Mouse (Mus musculus) liver, adult 2 months (tissue): ENCODE data around the gene Nsl1. TPM values are rescaled to one million over a fixed set of nuclear protein-coding genes. Genes with fewer than 3 reads are reported as not detected.

ENCODE experiments used
- DNase-seq: peaks from one replicate; pipeline ENCODE4 v3.0.0-alpha.2; 2011; ENCODE audit warnings: low read depth, low spot score; ENCODE audit errors: extremely low read depth
- H3K27ac ChIP-seq: fragments of 200-500 bp; replicated peaks from 2 replicates; pipeline ENCODE4 v1.5.1; 2012; ENCODE audit warnings: low read depth, mild to moderate bottlenecking, control low read depth, inconsistent platforms, low read length; ENCODE audit not compliant: insufficient read depth
- H3K27me3 ChIP-seq: fragments of 200-500 bp; 2 replicates; pipeline ENCODE4 v1.6.1; 2012; ENCODE audit warnings: mild to moderate bottlenecking, moderate library complexity, low read length, inconsistent platforms; ENCODE audit not compliant: control insufficient read depth, insufficient read depth
- H3K36me3 ChIP-seq: fragments of 200-500 bp; 2 replicates; pipeline ENCODE4 v1.6.1; 2012; ENCODE audit warnings: low read length, inconsistent platforms; ENCODE audit not compliant: control insufficient read depth, insufficient read depth
- H3K4me1 ChIP-seq: fragments of 200-500 bp; 2 replicates; pipeline ENCODE4 v1.6.1; 2011; ENCODE audit warnings: low read length; ENCODE audit not compliant: control insufficient read depth, insufficient read depth
- H3K4me3 ChIP-seq: fragments of 200-500 bp; 2 replicates; pipeline ENCODE4 v1.5.1; 2011; ENCODE audit warnings: low read depth, mild to moderate bottlenecking, control low read depth, low read length, moderate library complexity; ENCODE audit not compliant: insufficient read depth
- H3K79me2 ChIP-seq: fragments of 200-500 bp; 2 replicates; pipeline ENCODE4 v1.6.1; 2012; ENCODE audit warnings: inconsistent platforms, mild to moderate bottlenecking, low read length, moderate library complexity; ENCODE audit not compliant: control insufficient read depth, insufficient read depth
- H3K9ac ChIP-seq: fragments of 200-500 bp; 2 replicates; pipeline ENCODE4 v1.6.1; 2012; ENCODE audit warnings: low read depth, mild to moderate bottlenecking, control low read depth, inconsistent platforms, low read length
- CTCF ChIP-seq: fragments of 200-500 bp; IDR thresholded peaks from 2 replicates; pipeline ENCODE4 v1.5.1; 2011; ENCODE audit warnings: low read depth, low read length, control low read depth
- POLR2A ChIP-seq: fragments of 200-500 bp; IDR thresholded peaks from 2 replicates; pipeline ENCODE4 v1.6.1; 2011; ENCODE audit warnings: low read length, control low read depth; ENCODE audit not compliant: insufficient read depth; ENCODE audit errors: extremely low read depth
- WGBS: fragments of 180-500 bp; shearing (Covaris S2); methylation state at CpG from one replicate; pipeline ENCODE4 v1.1.7; 2018; 5-methylcytosine and 5-hydroxymethylcytosine counted together
- polyA plus RNA-seq: library from polyadenylated mRNA; depleted of rRNA; stranded (reverse); fragments of >200 nt; gene quantifications from 2 replicates; pipeline ENCODE4 v1.2.3, GENCODE M21; 2012
- total RNA-seq: library from RNA; depleted of rRNA; stranded (reverse); fragments of >200 nt; gene quantifications from 2 replicates; pipeline ENCODE4 v1.2.3, GENCODE M21; 2014

The Nsl1 gene
- total and polyA plus RNA-seq, 2 experiments = 0.11 to 0.46 TPM

- no peak overlapping the region for H3K9ac ChIP-seq
- no peak overlapping the region for H3K27ac ChIP-seq
- no peak for DNase-seq
- WGBS = 98% methylated on average over 2 of the region's 2 CpGs
- no peak overlapping the region for H3K4me3 ChIP-seq
- no peaks in the 10 kb centered on the region for H3K27me3 ChIP-seq
- peaks cover 2% of the 10 kb centered on the region; the same call in 1 of the 2 replicates for H3K36me3 ChIP-seq
- no peaks in the 10 kb centered on the region for H3K79me2 ChIP-seq
- H3K4me1 ChIP-seq = no peaks in the 10 kb centered on the region
- TF ChIP-seq POLR2A (no peak), CTCF (no peak)
Measured at GRCm38 (mm10) chr1:191045264-191045663, 17.5 kb upstream of the Nsl1 start.

GRCm38 (mm10) chr1:191046231-191046824 lies 16.5 kb upstream of the Nsl1 start:
- no peak for DNase-seq
- 90% methylated on average over 7 of the region's 7 CpGs for WGBS
- H3K36me3 ChIP-seq = peaks cover 2% of the 10 kb centered on the region; the same call in 1 of the 2 replicates
- H3K4me3 ChIP-seq = no peak overlapping the region
- H3K27ac ChIP-seq = no peak overlapping the region
- H3K4me1 ChIP-seq = no peaks in the 10 kb centered on the region
- no peak overlapping the region for H3K9ac ChIP-seq
- no peaks in the 10 kb centered on the region for H3K79me2 ChIP-seq
- TF ChIP-seq CTCF (no peak), POLR2A (no peak)
- no peaks in the 10 kb centered on the region for H3K27me3 ChIP-seq

- no peak for DNase-seq
- no peaks in the 10 kb centered on the region for H3K79me2 ChIP-seq
- H3K4me3 ChIP-seq = no peak overlapping the region
- WGBS = 94% methylated on average over 3 of the region's 3 CpGs
- no peak for TF ChIP-seq CTCF
- no peak for TF ChIP-seq POLR2A
- H3K9ac ChIP-seq = no peak overlapping the region
- peaks cover 5% of the 10 kb centered on the region; the same call in 1 of the 2 replicates for H3K36me3 ChIP-seq
- H3K27ac ChIP-seq = no peak overlapping the region
- no peaks in the 10 kb centered on the region for H3K27me3 ChIP-seq
- H3K4me1 ChIP-seq = no peaks in the 10 kb centered on the region
Measured at GRCm38 (mm10) chr1:191053555-191053954, 9.3 kb upstream of the Nsl1 start.

GRCm38 (mm10) chr1:191054870-191055532 lies 7.8 kb upstream of the Nsl1 start:
- no peak overlapping the region for H3K27ac ChIP-seq
- DNase-seq = no peak

GRCm38 (mm10) chr1:191055533-191055873 lies 7.3 kb upstream of the Nsl1 start:
- WGBS = 82% methylated on average over 2 of the region's 2 CpGs
- peaks cover 5% of the 10 kb centered on the region; the same call in 1 of the 2 replicates for H3K36me3 ChIP-seq
- no peaks in the 10 kb centered on the region for H3K4me1 ChIP-seq
- DNase-seq = no peak
- no peaks in the 10 kb centered on the region for H3K79me2 ChIP-seq
- H3K4me3 ChIP-seq = no peak overlapping the region
- H3K9ac ChIP-seq = no peak overlapping the region
- no peaks in the 10 kb centered on the region for H3K27me3 ChIP-seq
- no peak overlapping the region for H3K27ac ChIP-seq
- TF ChIP-seq POLR2A (no peak), CTCF (no peak)

More at GRCm38 (mm10) chr1:191054870-191055532, 7.8 kb upstream of the Nsl1 start:
- Histone ChIP-seq H3K27me3 (no peaks in the 10 kb centered on the region), H3K9ac (no peak overlapping the region), H3K4me3 (no peak overlapping the region), H3K79me2 (no peaks in the 10 kb centered on the region), H3K36me3 (peaks cover 5% of the 10 kb centered on the region; the same call in 1 of the 2 replicates), H3K4me1 (no peaks in the 10 kb centered on the region)
- TF ChIP-seq POLR2A = no peak
- TF ChIP-seq CTCF = no peak
- 79% methylated on average over 8 of the region's 8 CpGs for WGBS

- 80% methylated on average over 3 of the region's 3 CpGs for WGBS
Measured at GRCm38 (mm10) chr1:191057461-191057860, 5.4 kb upstream of the Nsl1 start.

More at GRCm38 (mm10) chr1:191057461-191057860, 5.4 kb upstream of the Nsl1 start:
- Histone ChIP-seq H3K79me2 (no peaks in the 10 kb centered on the region), H3K27me3 (no peaks in the 10 kb centered on the region), H3K4me1 (no peaks in the 10 kb centered on the region), H3K36me3 (peaks cover 5% of the 10 kb centered on the region; the same call in 1 of the 2 replicates), H3K4me3 (no peak overlapping the region), H3K9ac (no peak overlapping the region), H3K27ac (no peak overlapping the region)
- TF ChIP-seq POLR2A = no peak
- TF ChIP-seq CTCF = no peak
- DNase-seq = no peak
